Comparison of ENCODE assay signal across 9 mouse cellular contexts in genomic region chr3:31902504-31903330, GRCm38 (mm10). TPM values are rescaled to one million over a fixed set of nuclear protein-coding genes. Genes with fewer than 3 reads are reported as not detected.
DNase-seq lines count a peak whose midpoint lies in the region; ATAC-seq lines count a peak whose summit lies in the region.
"Had no signal": no experiment of that assay in that cellular context is flagged by ENCODE, and none has a peak within 500 bp of the region (broad histone marks: within the 10 kb centered on the region; RNA-seq: fewer than 3 reads in every experiment).

Gene Kcnmb2 (plus strand): TSS chr3:31902507.

- no peak for DNase-seq in heart, adult 8-10 months (ENCODE audit: low spot score)
- peak; percentile 21 for DNase-seq in ES-CJ7 (ENCODE audit: low read depth, low spot score)
- DNase-seq in embryo, embryonic 9.5 days (ENCODE audit: extremely low spot score) = peak; percentile 27
- DNase-seq in intestine, embryonic 14.5 days (ENCODE audit: low spot score) = peak; percentile 66
- DNase-seq in c-Kit-positive CD71-positive TER-119-positive erythroid progenitor cells, embryonic 14.5 days (ENCODE audit: low spot score) = no peak
- no peak for DNase-seq in thymus, postnatal 10 days (ENCODE audit: low spot score in 2 of 2)

- no peaks in the 10 kb centered on the region for H3K27me3 ChIP-seq in heart, embryonic 11.5 days (ENCODE audit: control insufficient read depth, insufficient read depth, low read length)
- H3K27me3 ChIP-seq in intestine, embryonic 14.5 days (replicated peaks; ENCODE audit: control insufficient read depth, insufficient read depth, low read length) = no peaks in the 10 kb centered on the region
- H3K27me3 ChIP-seq in midbrain, embryonic 12.5 days = peaks cover 33% of the 10 kb centered on the region

- no peak within 1 kb of the TSS for H3K27ac ChIP-seq in heart, embryonic 11.5 days (ENCODE audit: low read depth, low read length)
- H3K27ac ChIP-seq in intestine, embryonic 14.5 days (ENCODE audit: low read depth) = no peak within 1 kb of the TSS
- no peak within 1 kb of the TSS for H3K27ac ChIP-seq in midbrain, embryonic 12.5 days (replicated peaks)

- H3K9ac ChIP-seq in heart, embryonic 11.5 days (ENCODE audit: low read depth, low read length) = peak within 1 kb of the TSS; percentile 63; the same call in 1 of the 2 replicates
- peak within 1 kb of the TSS; percentile 22; the same call in 1 of the 2 replicates for H3K9ac ChIP-seq in intestine, embryonic 14.5 days (ENCODE audit: low read length)
- H3K9ac ChIP-seq in midbrain, embryonic 12.5 days (replicated peaks) = peak within 1 kb of the TSS; percentile 35

- WGBS in heart, embryonic 11.5 days (ENCODE audit: insufficient replicate concordance) = 2% methylated on average over 22 of the region's 22 CpGs
- WGBS in intestine, embryonic 14.5 days = 2% methylated on average over 22 of the region's 22 CpGs
- WGBS in midbrain, embryonic 12.5 days = under 1% methylated on average over 22 of the region's 22 CpGs

- H3K4me3 ChIP-seq in heart, embryonic 11.5 days (ENCODE audit: low read depth, low read length) = peak within 1 kb of the TSS; percentile 41
- peak within 1 kb of the TSS; percentile 33 for H3K4me3 ChIP-seq in intestine, embryonic 14.5 days (ENCODE audit: low read depth, low read length)
- H3K4me3 ChIP-seq in midbrain, embryonic 12.5 days = peak within 1 kb of the TSS; percentile 39

- H3K4me1 ChIP-seq in heart, embryonic 11.5 days (ENCODE audit: control insufficient read depth, insufficient read depth, low read length) = peaks cover 16% of the 10 kb centered on the region; the same call in 1 of the 2 replicates
- peaks cover 25% of the 10 kb centered on the region for H3K4me1 ChIP-seq in intestine, embryonic 14.5 days (replicated peaks; ENCODE audit: control insufficient read depth, insufficient read depth, low read length)
- peaks cover 31% of the 10 kb centered on the region for H3K4me1 ChIP-seq in midbrain, embryonic 12.5 days

- H3K36me3 ChIP-seq in heart, embryonic 11.5 days (ENCODE audit: control insufficient read depth, insufficient read depth, low read length) = no peaks in the 10 kb centered on the region
- H3K36me3 ChIP-seq in intestine, embryonic 14.5 days (ENCODE audit: control insufficient read depth, insufficient read depth, low read length) = no peaks in the 10 kb centered on the region
- H3K36me3 ChIP-seq in midbrain, embryonic 12.5 days = no peaks in the 10 kb centered on the region

- peak within 1 kb of the TSS; percentile 80 for H3K4me2 ChIP-seq in heart, embryonic 11.5 days
- H3K4me2 ChIP-seq in intestine, embryonic 14.5 days (ENCODE audit: low read length) = peak within 1 kb of the TSS; percentile 68
- peak within 1 kb of the TSS; percentile 72 for H3K4me2 ChIP-seq in midbrain, embryonic 12.5 days (replicated peaks)

- no peak; the same call in 1 of the 2 replicates for ATAC-seq in heart, embryonic 11.5 days (replicated peaks; ENCODE audit: insufficient number of reproducible peaks, low FRiP score, low TSS enrichment)
- ATAC-seq in intestine, embryonic 14.5 days (replicated peaks; ENCODE audit: low FRiP score, low TSS enrichment, low read depth) = peak; percentile 51; the same call in 1 of the 2 replicates
- ATAC-seq in midbrain, embryonic 12.5 days (ENCODE audit: low FRiP score, low read depth) = peak; percentile 57

- no peaks in the 10 kb centered on the region for H3K9me3 ChIP-seq in heart, embryonic 11.5 days (replicated peaks; ENCODE audit: control insufficient read depth, low read length)
- H3K9me3 ChIP-seq in intestine, embryonic 14.5 days (ENCODE audit: control insufficient read depth, low read length) = no peaks in the 10 kb centered on the region
- no peaks in the 10 kb centered on the region for H3K9me3 ChIP-seq in midbrain, embryonic 12.5 days

RNA-seq across cellular contexts. Expression of gene Kcnmb2, which starts in this region (rescaled TPM):
- polyA plus RNA-seq in heart, embryonic 11.5 days (2014; fragmentation: Nextera tagmentation; extraction: Ambion mirVana) = 0.42 and 1.1 TPM in 2 replicates
- not detected for total RNA-seq in heart, adult 8-10 months (2022)
- polyA plus RNA-seq in intestine, embryonic 14.5 days (2014; fragmentation: Nextera tagmentation; extraction: Ambion mirVana) = 2.4 and 3.7 TPM in 2 replicates
- 2.1 and 2.4 TPM in 2 replicates for polyA plus RNA-seq in midbrain, embryonic 12.5 days (2016; fragmentation: Nextera tagmentation; extraction: Ambion mirVana)
- polyA plus RNA-seq: spleen, adult 2 months had no signal

Comparison
In these comparisons a context has a peak if more than half of its experiments do, and no peak if none do; other contexts are left out.
1. DNase-seq: peak in ES-CJ7 (single experiment), embryo, embryonic 9.5 days (single experiment) and intestine, embryonic 14.5 days (single experiment); none in heart, adult 8-10 months (single experiment), c-Kit-positive CD71-positive TER-119-positive erythroid progenitor cells, embryonic 14.5 days (single experiment) and thymus, postnatal 10 days (0 of 2).
2. Peak in every context shown above with its lines, with median percentiles within 50 percentile points of each other: H3K4me2 ChIP-seq, H3K4me3 ChIP-seq and H3K9ac ChIP-seq.